Mouse (Mus musculus): ENCODE measurements around the gene Tac4. TPM values are rescaled to one million over a fixed set of nuclear protein-coding genes. Genes with fewer than 3 reads are reported as not detected.

Gene Tac4
- not detected in 2 replicates for polyA plus RNA-seq (2012)

DNA sequence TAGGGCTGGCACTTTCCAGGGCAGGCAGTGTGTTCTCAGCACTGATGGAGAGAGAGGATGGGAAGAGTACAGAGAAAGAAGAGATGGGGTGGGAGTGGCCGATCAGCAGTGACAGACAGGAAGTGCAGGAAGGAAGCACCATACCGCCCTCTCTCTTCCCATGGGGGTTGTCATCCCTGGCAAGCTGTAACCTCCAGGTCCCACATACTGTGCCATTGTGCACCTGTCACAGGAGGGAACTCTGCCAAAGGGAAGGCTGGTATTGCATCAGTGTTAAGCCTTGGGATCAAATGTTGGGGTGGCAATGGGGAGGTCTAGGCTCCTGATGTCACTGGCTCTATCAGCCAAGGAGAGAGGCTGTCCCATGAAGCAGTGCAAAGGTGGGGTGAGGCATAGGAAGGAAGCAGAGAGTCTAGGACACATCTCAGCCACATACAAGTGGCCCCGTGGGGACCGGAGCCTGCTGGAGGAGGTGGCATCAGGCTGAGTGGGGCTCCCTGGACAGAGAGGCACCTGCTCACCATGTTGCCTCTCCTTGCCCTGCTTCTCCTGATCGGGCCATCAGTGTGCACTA, at the start of gene Tac4:
Gene Tac4, plus strand, starts transcription at position 352 of the 574 bp plus-strand sequence.
- H3K4me3 ChIP-seq (replicated peaks): no peak within 1 kb of the TSS
- H3K27me3 ChIP-seq (ENCODE audit: control insufficient read depth): peaks cover 59% of the 10 kb centered on the region
- TF ChIP-seq TAL1 (IDR thresholded peaks at IDR 0.05; ENCODE audit: low read length) (no peak), GATA1 (IDR thresholded peaks at IDR 0.05; ENCODE audit: low read length) (no peak)
- peaks cover 14% of the 10 kb centered on the region for H3K36me3 ChIP-seq (ENCODE audit: control insufficient read depth)
- H3K9me3 ChIP-seq (ENCODE audit: control insufficient read depth, low read length): no peaks in the 10 kb centered on the region
- H3K4me1 ChIP-seq (ENCODE audit: control insufficient read depth): peaks cover 19% of the 10 kb centered on the region

DNA sequence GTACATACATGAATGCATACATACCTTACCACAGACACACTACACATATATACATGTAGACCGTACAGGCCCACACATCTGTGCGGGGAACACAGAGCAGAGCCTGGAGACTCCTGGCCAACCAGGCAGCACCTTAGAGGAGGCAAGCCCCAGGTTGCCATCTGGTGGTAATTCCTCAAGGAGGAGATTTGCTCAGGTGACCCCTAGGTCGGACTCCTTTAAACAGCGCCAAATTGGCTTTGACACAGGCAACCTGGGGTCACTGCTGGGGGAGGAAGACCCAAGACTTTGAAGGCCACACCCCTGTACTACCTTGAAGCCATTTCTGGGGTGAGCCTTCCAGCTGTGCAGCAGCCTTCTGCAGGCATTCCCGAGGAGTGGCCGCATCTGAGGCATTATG, 47.7 kb upstream of the Tac4 start:
- Histone ChIP-seq H3K4me1 (ENCODE audit: control insufficient read depth) (no peaks in the 10 kb centered on the region), H3K4me3 (replicated peaks) (no peak overlapping the region), H3K27me3 (ENCODE audit: control insufficient read depth) (0 out of 2 replicates have a peak, but pooled peaks cover 4% of the 10 kb centered on the region), H3K9me3 (ENCODE audit: control insufficient read depth, low read length) (no peaks in the 10 kb centered on the region), H3K36me3 (ENCODE audit: control insufficient read depth) (no peaks in the 10 kb centered on the region)
- TF ChIP-seq TAL1 (IDR thresholded peaks at IDR 0.05; ENCODE audit: low read length) (no peak), GATA1 (IDR thresholded peaks at IDR 0.05; ENCODE audit: low read length) (no peak)

DNA sequence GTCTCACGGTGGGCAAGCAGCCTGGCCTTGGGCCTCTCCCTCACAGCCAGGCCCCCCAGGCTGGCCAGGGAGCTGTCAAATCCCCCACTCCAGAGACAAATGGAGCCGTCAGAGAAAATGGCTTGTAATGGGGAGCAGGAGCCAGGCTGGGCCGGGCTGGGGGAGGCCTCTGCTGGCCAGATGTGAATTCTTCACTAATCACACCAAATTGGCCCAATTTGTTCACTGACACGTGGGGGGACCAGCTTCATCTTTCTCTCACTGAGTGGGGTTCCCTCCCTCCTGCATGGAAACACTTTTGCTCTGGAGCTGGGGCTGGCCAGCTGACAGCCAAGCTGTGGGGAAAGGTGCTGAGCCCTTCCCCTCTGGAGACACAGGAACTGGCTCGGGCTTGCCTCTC, 47.0 kb upstream of the Tac4 start:
- Histone ChIP-seq H3K27me3 (ENCODE audit: control insufficient read depth) (peaks cover 7% of the 10 kb centered on the region), H3K4me3 (replicated peaks) (no peak overlapping the region), H3K4me1 (ENCODE audit: control insufficient read depth) (no peaks in the 10 kb centered on the region), H3K36me3 (ENCODE audit: control insufficient read depth) (no peaks in the 10 kb centered on the region), H3K9me3 (ENCODE audit: control insufficient read depth, low read length) (no peaks in the 10 kb centered on the region)
- TF ChIP-seq TAL1 (IDR thresholded peaks at IDR 0.05; ENCODE audit: low read length) (no peak), GATA1 (IDR thresholded peaks at IDR 0.05; ENCODE audit: low read length) (no peak)

DNA sequence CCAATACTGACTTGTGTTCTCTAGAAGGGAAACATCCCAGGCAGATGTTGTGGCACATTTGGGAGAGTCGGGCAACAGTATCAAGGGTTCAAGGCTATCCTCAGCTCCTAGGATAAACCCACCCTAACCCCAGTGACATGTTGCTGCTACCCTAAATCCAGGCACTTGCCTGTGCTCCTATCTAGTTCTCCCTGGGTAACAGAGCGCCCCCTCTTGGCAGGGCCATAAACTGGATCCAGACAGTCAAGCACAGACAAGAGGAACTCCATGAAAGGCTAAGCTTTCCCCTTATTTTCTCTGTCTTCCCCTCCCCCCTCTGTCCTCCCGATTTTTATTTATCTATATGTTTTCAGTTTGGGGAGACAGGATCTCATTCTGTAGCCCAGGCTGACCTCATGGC, 45.1 kb upstream of the Tac4 start:
- Histone ChIP-seq H3K4me3 (replicated peaks) (no peak overlapping the region), H3K9me3 (ENCODE audit: control insufficient read depth, low read length) (no peaks in the 10 kb centered on the region), H3K27me3 (ENCODE audit: control insufficient read depth) (peaks cover 11% of the 10 kb centered on the region), H3K36me3 (ENCODE audit: control insufficient read depth) (no peaks in the 10 kb centered on the region), H3K4me1 (ENCODE audit: control insufficient read depth) (no peaks in the 10 kb centered on the region)
- TF ChIP-seq TAL1 (IDR thresholded peaks at IDR 0.05; ENCODE audit: low read length): no peak
- TF ChIP-seq GATA1 (IDR thresholded peaks at IDR 0.05; ENCODE audit: low read length): no peak

DNA sequence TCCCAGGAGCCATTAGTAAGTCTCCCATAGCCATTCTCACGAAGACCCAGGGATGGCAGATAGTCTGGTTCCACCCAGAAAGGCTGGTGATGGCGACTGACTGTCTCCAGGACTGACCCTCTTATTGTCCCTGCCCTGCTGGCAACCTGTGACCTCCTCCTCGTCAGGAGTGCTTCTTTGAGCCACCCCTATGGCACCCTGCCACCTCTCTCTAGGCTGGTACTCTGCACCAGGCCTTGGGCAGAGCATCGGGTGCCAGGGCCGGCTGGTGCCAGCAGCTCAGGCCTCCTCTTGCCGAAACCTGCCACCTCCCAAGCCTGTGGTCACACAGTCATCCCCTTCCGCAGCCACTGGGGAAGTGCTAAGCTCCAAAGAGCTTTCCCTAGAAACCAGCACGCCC, 42.2 kb upstream of the Tac4 start:
- TF ChIP-seq GATA1 (IDR thresholded peaks at IDR 0.05; ENCODE audit: low read length) (no peak), TAL1 (IDR thresholded peaks at IDR 0.05; ENCODE audit: low read length) (no peak)

DNA sequence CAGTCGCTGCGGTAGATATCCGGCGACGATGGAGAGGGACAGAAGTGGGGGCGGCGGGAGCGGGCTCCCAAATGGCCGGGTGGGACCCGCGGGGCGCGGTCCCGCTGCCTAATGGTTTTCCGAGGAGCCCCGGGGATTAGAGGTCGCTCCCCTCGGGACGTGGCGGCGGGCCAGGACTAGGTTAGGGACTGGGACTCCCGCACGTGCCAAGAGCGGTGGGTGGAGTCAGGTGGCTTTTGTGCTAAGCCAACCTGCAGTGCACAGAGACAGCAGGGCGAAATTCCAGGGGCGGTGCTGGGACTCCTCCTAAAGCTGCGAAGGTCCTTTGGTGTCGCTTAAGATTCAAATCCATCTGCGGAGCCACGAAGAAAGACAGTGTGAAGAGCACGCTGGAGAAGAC, 37.9 kb upstream of the Tac4 start:
- H3K27me3 ChIP-seq (ENCODE audit: control insufficient read depth): peaks cover 53% of the 10 kb centered on the region
- no peak overlapping the region for H3K4me3 ChIP-seq (replicated peaks)
- H3K9me3 ChIP-seq (ENCODE audit: control insufficient read depth, low read length): no peaks in the 10 kb centered on the region
- TF ChIP-seq TAL1 (IDR thresholded peaks at IDR 0.05; ENCODE audit: low read length) (no peak), GATA1 (IDR thresholded peaks at IDR 0.05; ENCODE audit: low read length) (no peak)
- H3K4me1 ChIP-seq (ENCODE audit: control insufficient read depth): no peaks in the 10 kb centered on the region; the same call in 1 of the 2 replicates
- H3K36me3 ChIP-seq (ENCODE audit: control insufficient read depth): no peaks in the 10 kb centered on the region

More for the DNA sequence above, 42.2 kb upstream of the Tac4 start:
- H3K4me3 ChIP-seq (replicated peaks): no peak overlapping the region
- no peaks in the 10 kb centered on the region; the same call in 1 of the 2 replicates for H3K4me1 ChIP-seq (ENCODE audit: control insufficient read depth)
- H3K9me3 ChIP-seq (ENCODE audit: control insufficient read depth, low read length): no peaks in the 10 kb centered on the region
- peaks cover 34% of the 10 kb centered on the region for H3K27me3 ChIP-seq (ENCODE audit: control insufficient read depth)
- no peaks in the 10 kb centered on the region for H3K36me3 ChIP-seq (ENCODE audit: control insufficient read depth)

DNA sequence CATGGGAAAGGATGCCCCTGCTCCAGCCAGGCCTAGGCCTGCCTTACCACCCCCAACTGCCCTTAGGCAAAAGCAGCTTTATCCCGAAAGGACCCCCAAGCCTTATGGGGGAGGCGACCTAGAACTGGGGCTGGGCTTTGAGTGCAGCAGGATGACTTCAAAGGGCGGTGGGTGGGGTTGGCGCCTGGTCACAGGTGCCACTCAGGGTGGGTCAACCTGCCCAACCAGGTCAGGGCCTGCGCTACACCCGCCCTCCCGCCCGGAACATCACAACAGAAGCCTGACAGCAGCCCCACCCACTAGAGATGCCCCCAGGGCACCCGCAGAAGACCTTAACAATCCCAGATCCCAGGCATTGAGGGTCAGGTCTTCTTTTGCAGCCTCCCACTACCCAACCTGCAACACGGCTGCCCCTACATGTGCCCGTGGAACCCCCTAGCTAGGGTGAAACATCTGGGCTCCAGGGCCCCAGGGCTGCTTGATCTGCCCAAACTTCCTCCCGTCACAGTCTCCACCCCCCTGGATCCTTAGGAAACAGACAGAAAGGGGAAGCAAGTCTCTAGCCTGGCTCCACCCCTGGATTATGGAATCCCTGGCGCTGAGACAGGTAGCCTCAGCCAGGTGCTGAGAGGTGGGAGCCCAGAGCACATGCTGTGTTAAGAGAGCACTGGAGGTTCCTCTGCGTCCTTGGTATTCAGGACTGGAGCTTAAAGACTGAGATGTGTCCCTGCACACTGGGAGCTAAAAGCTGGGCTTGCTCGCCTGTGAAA, 37.0 kb upstream of the Tac4 start:
- no peaks in the 10 kb centered on the region for H3K9me3 ChIP-seq (ENCODE audit: control insufficient read depth, low read length)
- no peaks in the 10 kb centered on the region; the same call in 1 of the 2 replicates for H3K4me1 ChIP-seq (ENCODE audit: control insufficient read depth)
- no peak for TF ChIP-seq GATA1 (IDR thresholded peaks at IDR 0.05; ENCODE audit: low read length)
- TF ChIP-seq TAL1 (IDR thresholded peaks at IDR 0.05; ENCODE audit: low read length): no peak
- H3K36me3 ChIP-seq (ENCODE audit: control insufficient read depth): no peaks in the 10 kb centered on the region
- H3K27me3 ChIP-seq (ENCODE audit: control insufficient read depth): peaks cover 50% of the 10 kb centered on the region
- no peak overlapping the region for H3K4me3 ChIP-seq (replicated peaks)

DNA sequence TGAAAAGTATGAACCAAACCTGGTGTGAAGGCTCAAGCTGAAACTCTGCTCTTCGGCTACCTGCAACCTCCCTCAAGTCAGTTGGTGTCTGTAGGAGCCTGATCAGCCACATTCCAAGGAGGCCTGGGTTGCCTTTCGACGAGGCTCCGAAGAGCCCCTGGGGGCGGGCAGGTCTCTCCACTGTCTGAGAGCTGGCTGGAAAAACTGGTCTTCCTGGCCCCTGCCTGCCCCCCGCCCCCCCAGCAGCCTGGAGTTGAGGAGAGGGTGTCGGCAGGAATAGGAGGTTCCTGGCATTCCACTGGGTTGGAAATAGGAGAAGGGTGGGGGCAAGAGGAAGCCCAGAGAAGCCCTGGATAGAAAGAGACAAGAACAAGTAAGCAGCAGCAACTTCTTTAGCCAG, 35.9 kb upstream of the Tac4 start:
- H3K36me3 ChIP-seq (ENCODE audit: control insufficient read depth): no peaks in the 10 kb centered on the region
- H3K9me3 ChIP-seq (ENCODE audit: control insufficient read depth, low read length): no peaks in the 10 kb centered on the region
- TF ChIP-seq GATA1 (IDR thresholded peaks at IDR 0.05; ENCODE audit: low read length) (no peak), TAL1 (IDR thresholded peaks at IDR 0.05; ENCODE audit: low read length) (no peak)
- no peak overlapping the region for H3K4me3 ChIP-seq (replicated peaks)
- no peaks in the 10 kb centered on the region; the same call in 1 of the 2 replicates for H3K4me1 ChIP-seq (ENCODE audit: control insufficient read depth)
- H3K27me3 ChIP-seq (ENCODE audit: control insufficient read depth): peaks cover 49% of the 10 kb centered on the region

DNA sequence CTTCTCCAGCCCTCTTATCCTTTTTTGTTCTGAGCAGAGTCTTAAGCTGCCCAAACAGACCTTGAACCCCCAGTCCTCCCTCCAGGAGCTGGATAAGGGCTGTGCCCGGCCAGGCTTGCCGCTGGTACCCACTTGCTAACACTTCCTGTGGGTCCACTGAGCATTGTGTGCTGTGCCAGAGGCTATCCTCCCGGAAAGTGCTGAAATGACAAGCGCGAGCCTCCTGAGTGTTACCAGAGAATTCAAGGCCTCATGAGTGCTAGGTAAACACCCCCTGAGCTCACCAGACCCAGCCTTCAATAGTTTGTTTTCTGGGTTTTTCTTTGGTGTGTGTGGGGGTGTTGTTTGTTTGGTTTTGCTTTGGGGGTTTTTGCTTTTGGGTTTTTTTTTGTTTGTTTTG, 33.9 kb upstream of the Tac4 start:
- Histone ChIP-seq H3K4me3 (replicated peaks) (no peak overlapping the region), H3K27me3 (ENCODE audit: control insufficient read depth) (peaks cover 38% of the 10 kb centered on the region), H3K36me3 (ENCODE audit: control insufficient read depth) (no peaks in the 10 kb centered on the region), H3K9me3 (ENCODE audit: control insufficient read depth, low read length) (no peaks in the 10 kb centered on the region), H3K4me1 (ENCODE audit: control insufficient read depth) (no peaks in the 10 kb centered on the region; the same call in 1 of the 2 replicates)
- TF ChIP-seq GATA1 (IDR thresholded peaks at IDR 0.05; ENCODE audit: low read length): no peak
- no peak for TF ChIP-seq TAL1 (IDR thresholded peaks at IDR 0.05; ENCODE audit: low read length)

Measured in erythroblast, embryonic 14.5 days (primary cell).